Mouse (Mus musculus): ENCODE measurements around the gene Ddah2. TPM values are rescaled to one million over a fixed set of nuclear protein-coding genes. Genes with fewer than 3 reads are reported as not detected.

Ddah2 gene
- polyA plus RNA-seq (2015; fragmentation: Nextera tagmentation; extraction: Ambion mirVana) = 194 and 207 TPM in 2 replicates

- peaks cover 13% of the 10 kb centered on the region for H3K27me3 ChIP-seq (replicated peaks)
- H3K4me2 ChIP-seq = peak within 1 kb of the TSS; percentile 82
- no peaks in the 10 kb centered on the region for H3K9me3 ChIP-seq
- WGBS = under 1% methylated on average over 57 of the region's 57 CpGs
- H3K4me1 ChIP-seq = peaks cover 42% of the 10 kb centered on the region
- H3K36me3 ChIP-seq = peaks cover 74% of the 10 kb centered on the region
- H3K9ac ChIP-seq = peak within 1 kb of the TSS; percentile 97
- H3K27ac ChIP-seq (replicated peaks) = peak within 1 kb of the TSS; percentile 96
- H3K4me3 ChIP-seq = peak within 1 kb of the TSS; percentile 86
- ATAC-seq (ENCODE audit: extremely low read depth, insufficient number of reproducible peaks, low FRiP score, low TSS enrichment) = peak; percentile 89
Measured at GRCm38 (mm10) chr17:35058911-35059892, at the start of gene Ddah2. TSS of gene Ddah2 (plus strand) at chr17:35059035.

- H3K27ac ChIP-seq (replicated peaks) = no peak overlapping the region
- no peaks in the 10 kb centered on the region for H3K27me3 ChIP-seq (replicated peaks)
- no peak for ATAC-seq (ENCODE audit: extremely low read depth, insufficient number of reproducible peaks, low FRiP score, low TSS enrichment)
- no peak overlapping the region for H3K4me2 ChIP-seq
- peaks cover 99% of the 10 kb centered on the region for H3K36me3 ChIP-seq
- WGBS = 95% methylated on average over 7 of the region's 7 CpGs
- no peak overlapping the region for H3K4me3 ChIP-seq
- no peaks in the 10 kb centered on the region for H3K9me3 ChIP-seq
- no peaks in the 10 kb centered on the region for H3K4me1 ChIP-seq
- no peak overlapping the region for H3K9ac ChIP-seq
Measured at GRCm38 (mm10) chr17:35009586-35009985, 49.2 kb upstream of the Ddah2 start.

GRCm38 (mm10) chr17:35011440-35011839 lies 47.4 kb upstream of the Ddah2 start:
- H3K27me3 ChIP-seq (replicated peaks) = no peaks in the 10 kb centered on the region
- 93% methylated on average over 8 of the region's 8 CpGs for WGBS

GRCm38 (mm10) chr17:35012430-35012829 lies 46.4 kb upstream of the Ddah2 start:
- H3K27me3 ChIP-seq (replicated peaks) = no peaks in the 10 kb centered on the region
- no peak overlapping the region for H3K4me2 ChIP-seq
- no peak overlapping the region for H3K27ac ChIP-seq (replicated peaks)
- no peak overlapping the region for H3K9ac ChIP-seq
- peaks cover 90% of the 10 kb centered on the region for H3K36me3 ChIP-seq
- 81% methylated on average over 13 of the region's 13 CpGs for WGBS
- no peak overlapping the region for H3K4me3 ChIP-seq
- ATAC-seq (ENCODE audit: extremely low read depth, insufficient number of reproducible peaks, low FRiP score, low TSS enrichment) = no peak
- H3K4me1 ChIP-seq = peaks cover 16% of the 10 kb centered on the region
- H3K9me3 ChIP-seq = no peaks in the 10 kb centered on the region

More at GRCm38 (mm10) chr17:35011440-35011839, 47.4 kb upstream of the Ddah2 start:
- H3K4me2 ChIP-seq = no peak overlapping the region
- no peak overlapping the region for H3K4me3 ChIP-seq
- H3K9me3 ChIP-seq = no peaks in the 10 kb centered on the region
- H3K4me1 ChIP-seq = peaks cover 10% of the 10 kb centered on the region
- H3K9ac ChIP-seq = no peak overlapping the region
- H3K36me3 ChIP-seq = peaks cover 100% of the 10 kb centered on the region
- H3K27ac ChIP-seq (replicated peaks) = no peak overlapping the region
- no peak for ATAC-seq (ENCODE audit: extremely low read depth, insufficient number of reproducible peaks, low FRiP score, low TSS enrichment)

- no peaks in the 10 kb centered on the region for H3K27me3 ChIP-seq (replicated peaks)
- H3K36me3 ChIP-seq = peaks cover 82% of the 10 kb centered on the region
- no peak overlapping the region for H3K9ac ChIP-seq
- no peak overlapping the region for H3K27ac ChIP-seq (replicated peaks)
- no peak overlapping the region for H3K4me2 ChIP-seq
- WGBS = 75% methylated on average over 6 of the region's 6 CpGs
- H3K4me1 ChIP-seq = peaks cover 16% of the 10 kb centered on the region
- no peak for ATAC-seq (ENCODE audit: extremely low read depth, insufficient number of reproducible peaks, low FRiP score, low TSS enrichment)
- H3K9me3 ChIP-seq = no peaks in the 10 kb centered on the region
- H3K4me3 ChIP-seq = no peak overlapping the region
Measured at GRCm38 (mm10) chr17:35013221-35013620, 45.6 kb upstream of the Ddah2 start.

GRCm38 (mm10) chr17:35015296-35015695 lies 43.5 kb upstream of the Ddah2 start:
- Histone ChIP-seq H3K27me3 (replicated peaks) (peaks cover 4% of the 10 kb centered on the region; the same call in 1 of the 2 replicates), H3K4me3 (no peak overlapping the region), H3K27ac (replicated peaks) (no peak overlapping the region), H3K9ac (no peak overlapping the region), H3K36me3 (peaks cover 61% of the 10 kb centered on the region), H3K4me2 (no peak overlapping the region), H3K4me1 (peaks cover 16% of the 10 kb centered on the region), H3K9me3 (no peaks in the 10 kb centered on the region)
- WGBS = 87% methylated on average over 16 of the region's 16 CpGs
- no peak for ATAC-seq (ENCODE audit: extremely low read depth, insufficient number of reproducible peaks, low FRiP score, low TSS enrichment)

GRCm38 (mm10) chr17:35016376-35016775 lies 42.5 kb upstream of the Ddah2 start, which contains the start of gene Vwa7:
TSS of gene Vwa7 (plus strand) at chr17:35016579.
- H3K36me3 ChIP-seq = peaks cover 50% of the 10 kb centered on the region
- WGBS = 42% methylated on average over 12 of the region's 12 CpGs
- no peak for ATAC-seq (ENCODE audit: extremely low read depth, insufficient number of reproducible peaks, low FRiP score, low TSS enrichment)
- peak within 1 kb of the TSS; percentile 41; the same call in 1 of the 2 replicates for H3K27ac ChIP-seq (replicated peaks)
- peaks cover 24% of the 10 kb centered on the region for H3K4me1 ChIP-seq
- H3K9ac ChIP-seq = peak within 1 kb of the TSS; percentile 64
- H3K4me2 ChIP-seq = no peak within 1 kb of the TSS
- peaks cover 4% of the 10 kb centered on the region; the same call in 1 of the 2 replicates for H3K27me3 ChIP-seq (replicated peaks)
- no peaks in the 10 kb centered on the region for H3K9me3 ChIP-seq
- H3K4me3 ChIP-seq = no peak within 1 kb of the TSS

- Histone ChIP-seq H3K4me2 (no peak overlapping the region), H3K9me3 (no peaks in the 10 kb centered on the region), H3K4me3 (no peak overlapping the region), H3K36me3 (peaks cover 44% of the 10 kb centered on the region), H3K27ac (replicated peaks) (peak overlapping the region; percentile 41; the same call in 1 of the 2 replicates), H3K4me1 (peaks cover 31% of the 10 kb centered on the region), H3K27me3 (replicated peaks) (peaks cover 4% of the 10 kb centered on the region; the same call in 1 of the 2 replicates), H3K9ac (peak overlapping the region; percentile 64)
- 73% methylated on average over 10 of the region's 10 CpGs for WGBS
- ATAC-seq (ENCODE audit: extremely low read depth, insufficient number of reproducible peaks, low FRiP score, low TSS enrichment) = no peak
Measured at GRCm38 (mm10) chr17:35016791-35017705, 41.8 kb upstream of the Ddah2 start.

- no peak overlapping the region for H3K4me3 ChIP-seq
- no peaks in the 10 kb centered on the region for H3K9me3 ChIP-seq
- H3K27ac ChIP-seq (replicated peaks) = no peak overlapping the region
- peaks cover 38% of the 10 kb centered on the region for H3K36me3 ChIP-seq
- WGBS = 70% methylated on average over 14 of the region's 14 CpGs
- H3K9ac ChIP-seq = no peak overlapping the region
- ATAC-seq (ENCODE audit: extremely low read depth, insufficient number of reproducible peaks, low FRiP score, low TSS enrichment) = no peak
- H3K27me3 ChIP-seq (replicated peaks) = peaks cover 4% of the 10 kb centered on the region; the same call in 1 of the 2 replicates
- H3K4me2 ChIP-seq = no peak overlapping the region
- peaks cover 34% of the 10 kb centered on the region for H3K4me1 ChIP-seq
Measured at GRCm38 (mm10) chr17:35017706-35018030, 41.2 kb upstream of the Ddah2 start.

GRCm38 (mm10) chr17:35018171-35018570 lies 40.7 kb upstream of the Ddah2 start:
- WGBS = 67% methylated on average over 3 of the region's 3 CpGs
- peaks cover 4% of the 10 kb centered on the region; the same call in 1 of the 2 replicates for H3K27me3 ChIP-seq (replicated peaks)
- no peak for ATAC-seq (ENCODE audit: extremely low read depth, insufficient number of reproducible peaks, low FRiP score, low TSS enrichment)

GRCm38 (mm10) chr17:35019894-35020293 lies 38.9 kb upstream of the Ddah2 start:
- Histone ChIP-seq H3K27ac (replicated peaks) (no peak overlapping the region), H3K36me3 (peaks cover 15% of the 10 kb centered on the region), H3K27me3 (replicated peaks) (peaks cover 4% of the 10 kb centered on the region; the same call in 1 of the 2 replicates), H3K9me3 (no peaks in the 10 kb centered on the region), H3K4me3 (no peak overlapping the region), H3K4me2 (no peak overlapping the region), H3K9ac (no peak overlapping the region), H3K4me1 (peaks cover 56% of the 10 kb centered on the region)
- 77% methylated on average over 11 of the region's 11 CpGs for WGBS
- ATAC-seq (ENCODE audit: extremely low read depth, insufficient number of reproducible peaks, low FRiP score, low TSS enrichment) = no peak

More at GRCm38 (mm10) chr17:35018171-35018570, 40.7 kb upstream of the Ddah2 start:
- Histone ChIP-seq H3K4me2 (no peak overlapping the region), H3K27ac (replicated peaks) (no peak overlapping the region), H3K4me1 (peaks cover 39% of the 10 kb centered on the region), H3K9ac (no peak overlapping the region), H3K4me3 (no peak overlapping the region), H3K36me3 (peaks cover 33% of the 10 kb centered on the region), H3K9me3 (no peaks in the 10 kb centered on the region)

Data from heart, embryonic 13.5 days (tissue).